In the genomic region with DNA sequence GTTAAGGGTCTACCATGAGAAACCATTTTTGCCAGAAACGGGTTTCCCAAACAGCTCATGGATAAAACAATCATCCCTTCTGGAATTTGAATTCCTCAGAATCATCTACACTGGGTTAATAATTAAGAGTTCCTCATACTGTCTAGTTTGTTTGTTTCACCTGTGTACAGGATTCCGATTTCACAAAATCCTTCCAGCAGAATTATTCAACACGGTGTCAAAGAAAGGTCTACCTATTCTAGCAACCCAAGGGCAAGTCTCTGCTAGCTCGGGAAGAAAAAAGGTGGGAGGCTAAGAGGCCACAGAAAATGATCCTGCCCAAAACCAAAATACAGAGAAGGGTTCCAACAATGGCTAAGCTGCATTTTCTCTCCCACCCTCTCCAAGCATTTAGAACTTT, we compare ENCODE assay signal across 18 mouse cellular contexts. TPM values are rescaled to one million over a fixed set of nuclear protein-coding genes. Genes with fewer than 3 reads are reported as not detected.
DNase-seq lines count a peak whose midpoint lies in the region; ATAC-seq and TF ChIP-seq lines count a peak whose summit lies in the region.
"Had no signal": no experiment of that assay in that cellular context is flagged by ENCODE, and none has a peak within 500 bp of the region (broad histone marks: within the 10 kb centered on the region; RNA-seq: fewer than 3 reads in every experiment).

No protein-coding gene starts in this region.

- no peak overlapping the region for H3K27ac ChIP-seq in kidney, embryonic 14.5 days (ENCODE audit: low read depth, low read length)
- no peak overlapping the region for H3K27ac ChIP-seq in testis, adult 2 months (ENCODE audit: control insufficient read depth, insufficient read depth, low read depth, low read length)
- H3K27ac ChIP-seq: embryonic facial prominence, embryonic 13.5 days; forebrain, embryonic 13.5 days; heart, embryonic 13.5 days had no signal

- WGBS in kidney, embryonic 14.5 days, result 79% methylated on average over 4 of the region's 4 CpGs

- TF ChIP-seq POLR2A in testis, adult 2 months (IDR thresholded peaks at IDR 0.05; ENCODE audit: control insufficient read depth, low read depth, low read length), result no peak

- H3K27me3 ChIP-seq in kidney, embryonic 14.5 days (ENCODE audit: control insufficient read depth, insufficient read depth, low read length), result no peaks in the 10 kb centered on the region
- H3K27me3 ChIP-seq in testis, adult 2 months (ENCODE audit: control insufficient read depth, insufficient read depth, low read length), result no peaks in the 10 kb centered on the region
- H3K27me3 ChIP-seq: embryonic facial prominence, embryonic 13.5 days; forebrain, embryonic 13.5 days; heart, embryonic 13.5 days had no signal

- H3K4me3 ChIP-seq in kidney, embryonic 14.5 days (ENCODE audit: low read length), result no peak overlapping the region
- H3K4me3 ChIP-seq in testis, adult 2 months (ENCODE audit: control insufficient read depth, low read depth, low read length), result peak overlapping the region; percentile 65
- H3K4me3 ChIP-seq: embryonic facial prominence, embryonic 13.5 days; forebrain, embryonic 13.5 days; heart, embryonic 13.5 days had no signal

- no peak overlapping the region for H3K4me2 ChIP-seq in kidney, embryonic 14.5 days (replicated peaks; ENCODE audit: low read depth, low read length)
- H3K4me2 ChIP-seq: embryonic facial prominence, embryonic 13.5 days; forebrain, embryonic 13.5 days had no signal

- no peak for ATAC-seq in kidney, embryonic 14.5 days (ENCODE audit: low FRiP score, low TSS enrichment)
- ATAC-seq: forebrain, embryonic 13.5 days; forebrain, postnatal 0 days had no signal

- no peak for TF ChIP-seq CTCF in testis, adult 2 months (IDR thresholded peaks at IDR 0.05; ENCODE audit: control insufficient read depth, insufficient read depth, insufficient replicate concordance, low read depth, low read length)

- no peaks in the 10 kb centered on the region for H3K36me3 ChIP-seq in kidney, embryonic 14.5 days (ENCODE audit: control insufficient read depth, insufficient read depth, low read length)
- H3K36me3 ChIP-seq in testis, adult 2 months (ENCODE audit: control insufficient read depth, insufficient read depth, low read length), result peaks cover 1% of the 10 kb centered on the region; the same call in 1 of the 2 replicates
- H3K36me3 ChIP-seq: embryonic facial prominence, embryonic 13.5 days; heart, embryonic 13.5 days had no signal

- H3K9ac ChIP-seq in kidney, embryonic 14.5 days (ENCODE audit: low read depth, low read length), result no peak overlapping the region
- H3K9ac ChIP-seq: embryonic facial prominence, embryonic 13.5 days; forebrain, embryonic 13.5 days; forebrain, postnatal 0 days; heart, embryonic 13.5 days had no signal

- peak; percentile 24 for DNase-seq in kidney, adult 11 months
- DNase-seq in kidney, postnatal 14 days, result peak; percentile 8
- no peak for DNase-seq in kidney, postnatal 25 days
- DNase-seq in testis, postnatal 14 days (ENCODE audit: low spot score), result no peak
- DNase-seq in urinary bladder, postnatal 36 days (ENCODE audit: low spot score in 2 of 2), result no peak
- DNase-seq: adrenal gland, adult 2 months; adrenal gland, postnatal 25 days; cerebellum, adult 18-20 months; cerebellum, adult 9-11 months; cerebellum, postnatal 36 days; forebrain, postnatal 0 days; gastrocnemius, postnatal 14 days; heart, postnatal 36 days had no signal

- H3K9me3 ChIP-seq in kidney, embryonic 14.5 days (ENCODE audit: control insufficient read depth, low read length), result no peaks in the 10 kb centered on the region
- H3K9me3 ChIP-seq: embryonic facial prominence, embryonic 13.5 days; forebrain, embryonic 13.5 days; heart, embryonic 13.5 days had no signal

- 0 out of 2 replicates have a peak, but pooled peaks cover 6% of the 10 kb centered on the region for H3K4me1 ChIP-seq in kidney, embryonic 14.5 days (ENCODE audit: control insufficient read depth, insufficient read depth, low read length)
- H3K4me1 ChIP-seq in testis, adult 2 months (ENCODE audit: control insufficient read depth, insufficient read depth, low read length), result peaks cover 6% of the 10 kb centered on the region

RNA-seq across cellular contexts. Expression of gene Zbtb44, which starts 2.2 kb away (rescaled TPM):
- 7.5 and 7.7 TPM in 2 replicates for polyA plus RNA-seq in kidney, embryonic 14.5 days (2014; fragmentation: Nextera tagmentation; extraction: Ambion mirVana)
- polyA plus RNA-seq in testis, adult 2 months (2012; rRNA removed), result 35.8 and 40.7 TPM in 2 replicates

Comparison
In these comparisons a context has a peak if more than half of its experiments do, and no peak if none do; other contexts are left out.
1. DNase-seq: peak in kidney, adult 11 months (single experiment) and kidney, postnatal 14 days (single experiment); none in kidney, postnatal 25 days (0 of 2), testis, postnatal 14 days (single experiment) and urinary bladder, postnatal 36 days (0 of 2).